Mouse (Mus musculus) small intestine, adult 2 months (tissue): ENCODE results near the gene Nipal4.

Experiments
- CTCF ChIP-seq: fragments of 200-500 bp; IDR thresholded peaks from 2 replicates; pipeline ENCODE4 v1.5.1; 2012; ENCODE audit warnings: low read depth, mild to moderate bottlenecking, control low read depth, inconsistent platforms, low read length, moderate library complexity, mixed read lengths; ENCODE audit not compliant: insufficient replicate concordance, insufficient read length; ENCODE audit errors: extremely low read depth
- POLR2A ChIP-seq: fragments of 200-500 bp; IDR thresholded peaks from 2 replicates; pipeline ENCODE4 v1.6.1; 2012; ENCODE audit warnings: low read depth, mild to moderate bottlenecking, control low read depth, inconsistent platforms, low read length, moderate library complexity

- TF ChIP-seq CTCF (no peak), POLR2A (no peak)
Measured at GRCm38 (mm10) chr11:46184946-46185345, 18.6 kb upstream of the Nipal4 start.
